Mouse (Mus musculus) lung, embryonic 16.5 days (tissue): ENCODE results near the gene Pigo. TPM values are rescaled to one million over a fixed set of nuclear protein-coding genes. Genes with fewer than 3 reads are reported as not detected.

Source experiments
- ATAC-seq: fragments of 200-750 bp; cut with Nextera tagmentation; 2 replicates; pipeline ENCODE4 v1.8.0; 2017; ENCODE audit warnings: low read depth, mild to moderate bottlenecking, moderate library complexity
- H3K27ac ChIP-seq: fragments of 300-500 bp; sonication (generic); 2 replicates; pipeline ENCODE4 v1.5.1; 2014; ENCODE audit warnings: mild to moderate bottlenecking, control low read depth, low read length
- H3K27me3 ChIP-seq: fragments of 300-500 bp; sonication (generic); 2 replicates; pipeline ENCODE4 v1.6.1; 2014; ENCODE audit warnings: low read depth, low read length, mixed read lengths; ENCODE audit not compliant: control insufficient read depth, insufficient read depth
- H3K36me3 ChIP-seq: fragments of 300-500 bp; sonication (generic); 2 replicates; pipeline ENCODE4 v1.6.1; 2014; ENCODE audit warnings: low read length; ENCODE audit not compliant: control insufficient read depth, insufficient read depth
- H3K4me1 ChIP-seq: fragments of 300-500 bp; sonication (generic); replicated peaks from 2 replicates; pipeline ENCODE4 v1.6.1; 2014; ENCODE audit warnings: low read length, mixed read lengths; ENCODE audit not compliant: control insufficient read depth, insufficient read depth
- H3K4me2 ChIP-seq: fragments of 300-500 bp; sonication (generic); 2 replicates; pipeline ENCODE4 v1.6.1; 2014; ENCODE audit warnings: low read depth, low read length, control low read depth
- H3K4me3 ChIP-seq: fragments of 300-500 bp; sonication (generic); 2 replicates; pipeline ENCODE4 v1.5.1; 2014; ENCODE audit warnings: mild to moderate bottlenecking, low read length, control low read depth
- H3K9ac ChIP-seq: fragments of 300-500 bp; sonication (generic); 2 replicates; pipeline ENCODE4 v1.6.1; 2014; ENCODE audit warnings: low read length, control low read depth
- H3K9me3 ChIP-seq: fragments of 300-500 bp; sonication (generic); 2 replicates; pipeline ENCODE4 v1.6.1; 2016; ENCODE audit warnings: low read length; ENCODE audit not compliant: control insufficient read depth
- WGBS: fragments of 180-500 bp; shearing (Covaris S2); extraction: QIAGEN DNeasy Blood & Tissue Kit; methylation state at CpG from one replicate; pipeline ENCODE4 v1.1.7; 2014; 5-methylcytosine and 5-hydroxymethylcytosine counted together
- polyA plus RNA-seq: library from polyadenylated mRNA; unstranded; fragments of >200 nt; fragmentation: Nextera tagmentation; extraction: Ambion mirVana; gene quantifications from 2 replicates; pipeline ENCODE4 v1.2.1, GENCODE M21; 2015

The Pigo gene
- polyA plus RNA-seq, 1 experiment from 2014 or later, result 24.8 TPM

GRCm38 (mm10) chr4:43047231-43047630 is 21.6 kb upstream of the Pigo start:
- Histone ChIP-seq H3K4me1 (peaks cover 18% of the 10 kb centered on the region), H3K36me3 (no peaks in the 10 kb centered on the region), H3K9ac (no peak overlapping the region), H3K27me3 (no peaks in the 10 kb centered on the region), H3K27ac (no peak overlapping the region), H3K4me2 (no peak overlapping the region), H3K9me3 (no peaks in the 10 kb centered on the region), H3K4me3 (no peak overlapping the region)
- no peak for ATAC-seq
- WGBS, result 6% methylated on average over 5 of the region's 5 CpGs

GRCm38 (mm10) chr4:43046607-43047006 is 21.0 kb upstream of the Pigo start:
- peak overlapping the region; percentile 59 for H3K4me2 ChIP-seq
- H3K27me3 ChIP-seq, result no peaks in the 10 kb centered on the region
- H3K27ac ChIP-seq, result no peak overlapping the region
- H3K4me1 ChIP-seq, result peaks cover 18% of the 10 kb centered on the region
- WGBS, result 48% methylated on average over 5 of the region's 5 CpGs
- no peak for ATAC-seq
- no peaks in the 10 kb centered on the region for H3K36me3 ChIP-seq
- no peak overlapping the region for H3K9ac ChIP-seq
- H3K4me3 ChIP-seq, result no peak overlapping the region
- no peaks in the 10 kb centered on the region for H3K9me3 ChIP-seq

DNA sequence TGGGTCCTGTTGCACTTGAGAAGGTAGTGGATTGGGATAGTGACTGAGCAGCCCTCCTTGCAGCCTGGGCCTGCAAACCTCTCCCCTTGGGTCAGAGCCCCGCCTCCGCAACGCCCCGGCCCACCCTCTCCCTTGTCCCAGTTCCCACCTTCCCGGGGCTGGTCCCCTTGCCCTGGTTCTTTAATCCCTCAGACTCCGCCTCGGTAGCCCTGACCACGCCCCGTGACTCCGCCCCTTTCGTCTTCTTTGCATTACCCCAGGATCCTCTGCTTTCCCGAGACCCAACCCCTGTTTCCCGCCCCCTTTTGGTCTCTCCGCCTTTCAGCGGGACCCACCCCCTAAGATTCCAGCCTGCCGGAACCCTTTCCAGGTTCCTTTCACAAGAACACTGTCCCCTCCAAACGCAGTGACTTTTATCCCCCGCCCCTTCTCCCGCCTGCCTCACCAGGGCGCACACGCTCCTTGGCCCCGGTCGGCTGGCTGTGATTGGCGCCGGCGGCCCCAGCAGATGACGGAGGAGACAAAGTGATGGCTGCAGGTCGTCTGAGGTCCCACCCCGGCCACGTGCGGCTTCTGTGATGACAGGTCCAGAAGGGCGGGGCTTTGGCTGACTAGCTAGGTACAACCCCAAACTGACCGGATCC is 20.2 kb upstream of the Pigo start, which contains the start of gene Fam214b:
TSS of gene Fam214b (minus strand) at position 562 of the 644 bp plus-strand sequence.
- Histone ChIP-seq H3K27ac (peak within 1 kb of the TSS; percentile 81), H3K36me3 (no peaks in the 10 kb centered on the region), H3K4me2 (peak within 1 kb of the TSS; percentile 59), H3K4me3 (peak within 1 kb of the TSS; percentile 70), H3K9me3 (no peaks in the 10 kb centered on the region), H3K9ac (peak within 1 kb of the TSS; percentile 66), H3K4me1 (peaks cover 18% of the 10 kb centered on the region), H3K27me3 (no peaks in the 10 kb centered on the region)
- ATAC-seq, result peak; percentile 95
- 0% methylated on average over 33 of the region's 33 CpGs for WGBS

- WGBS, result 4% methylated on average over 13 of the region's 13 CpGs
- peak; percentile 1; the same call in 1 of the 2 replicates for ATAC-seq
- peak overlapping the region; percentile 81; the same call in 1 of the 2 replicates for H3K27ac ChIP-seq
- H3K4me3 ChIP-seq, result peak overlapping the region; percentile 70
- H3K9me3 ChIP-seq, result no peaks in the 10 kb centered on the region
- no peaks in the 10 kb centered on the region for H3K27me3 ChIP-seq
- H3K4me2 ChIP-seq, result peak overlapping the region; percentile 59
- H3K4me1 ChIP-seq, result peaks cover 18% of the 10 kb centered on the region
- H3K36me3 ChIP-seq, result no peaks in the 10 kb centered on the region
- peak overlapping the region; percentile 36 for H3K9ac ChIP-seq
Measured at GRCm38 (mm10) chr4:43045285-43045658, 19.7 kb upstream of the Pigo start.

GRCm38 (mm10) chr4:43044673-43045072 is 19.1 kb upstream of the Pigo start:
- peaks cover 18% of the 10 kb centered on the region for H3K4me1 ChIP-seq
- H3K27ac ChIP-seq, result peak overlapping the region; percentile 81
- 25% methylated on average over 4 of the region's 4 CpGs for WGBS
- H3K36me3 ChIP-seq, result no peaks in the 10 kb centered on the region
- H3K9ac ChIP-seq, result peak overlapping the region; percentile 36
- ATAC-seq, result no peak
- H3K4me3 ChIP-seq, result peak overlapping the region; percentile 70
- peak overlapping the region; percentile 59 for H3K4me2 ChIP-seq
- H3K27me3 ChIP-seq, result no peaks in the 10 kb centered on the region
- H3K9me3 ChIP-seq, result no peaks in the 10 kb centered on the region

DNA sequence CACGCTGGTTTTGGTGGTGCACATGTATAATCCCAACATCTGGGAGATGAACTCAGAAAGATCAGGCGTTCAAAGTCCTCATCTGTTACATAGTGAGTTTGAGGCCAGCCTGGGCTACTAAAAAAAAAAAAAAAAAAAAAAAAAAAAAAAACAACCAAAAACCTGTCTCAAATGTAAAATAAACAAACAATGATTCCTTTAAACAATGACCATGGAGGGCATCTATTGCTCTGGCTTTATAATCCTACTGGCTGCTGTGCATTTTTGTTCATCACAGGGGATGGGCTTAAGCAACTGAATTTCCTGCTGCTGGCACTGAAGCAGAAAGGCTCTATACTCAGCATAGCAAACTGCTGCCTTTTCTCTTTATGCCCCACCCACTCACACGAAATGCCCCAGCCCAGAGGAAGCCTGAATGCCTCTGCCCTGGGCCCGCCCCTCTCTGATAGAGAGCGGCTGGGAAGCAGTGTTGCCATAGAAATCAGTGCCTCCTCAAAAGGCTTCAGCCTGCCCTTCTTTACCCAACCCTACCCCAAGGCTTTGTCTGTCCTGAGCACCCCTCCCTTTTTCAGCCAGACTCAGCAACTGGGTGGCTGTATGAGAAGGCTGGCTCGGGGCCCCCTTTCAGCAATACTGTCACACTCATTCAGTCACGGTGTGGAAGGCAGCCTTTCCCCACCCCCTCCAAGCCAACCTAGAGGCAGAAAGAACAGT is 18.2 kb upstream of the Pigo start:
- Histone ChIP-seq H3K9ac (peak overlapping the region; percentile 30; the same call in 1 of the 2 replicates), H3K4me3 (peak overlapping the region; percentile 23; the same call in 1 of the 2 replicates), H3K27ac (peak overlapping the region; percentile 81), H3K4me1 (peaks cover 23% of the 10 kb centered on the region), H3K4me2 (peak overlapping the region; percentile 59), H3K36me3 (no peaks in the 10 kb centered on the region), H3K9me3 (no peaks in the 10 kb centered on the region), H3K27me3 (no peaks in the 10 kb centered on the region)
- peak; percentile 27 for ATAC-seq
- 14% methylated on average over 7 of the region's 7 CpGs for WGBS

DNA sequence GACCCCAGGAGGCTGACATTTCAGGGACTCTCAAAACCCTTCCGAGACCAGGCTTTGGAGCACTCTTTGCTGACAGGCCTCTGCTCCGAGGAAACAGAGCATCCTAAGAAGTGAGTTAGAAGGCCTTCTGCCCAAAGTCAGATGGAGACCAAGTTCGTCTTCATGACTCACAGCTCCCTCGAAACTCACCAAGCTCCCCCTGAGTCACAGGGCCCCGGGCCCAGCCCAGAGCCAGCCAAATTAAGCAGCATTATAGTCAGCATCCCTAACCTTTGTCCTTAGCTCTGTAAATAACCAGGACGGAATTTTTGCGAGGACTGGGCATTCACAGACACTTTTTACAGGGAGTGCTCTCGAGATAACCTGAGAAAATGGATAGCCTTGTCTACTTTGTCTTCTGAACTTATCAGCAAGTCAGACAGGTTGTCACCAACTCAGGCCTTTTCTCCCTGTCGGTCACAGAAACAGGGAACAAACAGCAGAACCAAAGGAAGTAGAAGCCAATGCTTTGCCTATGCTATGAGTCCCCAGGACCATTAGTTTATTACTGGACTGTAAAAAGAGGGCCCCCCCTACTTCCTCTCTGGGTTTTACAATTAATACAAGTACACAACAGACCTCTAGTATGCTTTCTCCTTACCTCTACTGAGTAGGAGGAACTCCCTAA is 15.4 kb upstream of the Pigo start:
- 61% methylated on average over 9 of the region's 9 CpGs for WGBS
- ATAC-seq, result no peak
- H3K27ac ChIP-seq, result peak overlapping the region; percentile 2; the same call in 1 of the 2 replicates
- H3K27me3 ChIP-seq, result no peaks in the 10 kb centered on the region
- H3K4me3 ChIP-seq, result no peak overlapping the region
- no peak overlapping the region for H3K9ac ChIP-seq
- H3K9me3 ChIP-seq, result no peaks in the 10 kb centered on the region
- peaks cover 25% of the 10 kb centered on the region for H3K4me1 ChIP-seq
- no peak overlapping the region for H3K4me2 ChIP-seq
- H3K36me3 ChIP-seq, result peaks cover 5% of the 10 kb centered on the region; the same call in 1 of the 2 replicates

DNA sequence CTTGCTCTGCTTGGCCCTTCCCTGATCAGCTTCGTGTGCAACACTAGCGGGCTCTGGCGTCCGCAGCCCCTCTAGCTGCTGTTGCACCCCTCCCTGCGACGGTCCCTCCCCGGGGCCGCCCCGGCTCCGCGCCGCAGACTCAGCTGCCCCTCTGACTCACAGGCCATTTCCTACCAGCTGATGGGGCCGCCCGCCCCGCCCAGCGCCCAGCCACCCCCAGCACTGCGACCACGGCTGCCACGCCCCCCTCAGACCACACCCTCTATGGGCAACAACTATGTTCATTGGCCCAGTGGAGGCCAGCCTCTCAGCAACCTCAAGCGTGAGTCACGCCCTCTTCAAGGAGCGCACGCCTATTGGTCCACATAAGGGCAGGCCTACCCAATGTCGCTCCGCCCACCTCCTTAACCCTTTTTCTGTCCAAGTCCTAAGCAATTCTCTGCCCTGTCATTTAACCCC is 14.5 kb upstream of the Pigo start:
- Histone ChIP-seq H3K27me3 (no peaks in the 10 kb centered on the region), H3K9me3 (no peaks in the 10 kb centered on the region), H3K4me3 (peak overlapping the region; percentile 84), H3K27ac (peak overlapping the region; percentile 60; the same call in 1 of the 2 replicates), H3K9ac (peak overlapping the region; percentile 81), H3K4me1 (peaks cover 25% of the 10 kb centered on the region), H3K36me3 (peaks cover 6% of the 10 kb centered on the region; the same call in 1 of the 2 replicates), H3K4me2 (peak overlapping the region; percentile 89)
- ATAC-seq, result peak; percentile 97
- 0% methylated on average over 25 of the region's 25 CpGs for WGBS

DNA sequence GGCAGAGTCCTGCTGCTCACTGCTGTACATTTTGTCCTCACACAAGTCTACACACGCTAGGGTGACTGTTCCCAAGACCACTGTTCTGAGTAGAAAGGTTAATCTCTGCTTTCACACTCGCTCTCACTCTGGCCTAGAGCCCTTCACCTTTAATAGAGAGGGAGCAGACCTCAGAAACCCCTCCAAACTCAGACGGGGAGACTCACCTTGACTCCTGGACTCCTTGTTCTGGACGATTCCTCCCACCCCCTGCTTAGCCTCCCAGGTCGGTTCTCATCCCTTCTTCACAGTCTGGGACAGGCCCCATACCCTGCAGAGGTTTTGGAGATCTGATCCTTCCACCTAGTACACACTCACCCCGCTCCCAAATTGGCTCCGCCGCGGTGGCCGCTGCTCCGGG is 14.0 kb upstream of the Pigo start:
- ATAC-seq, result no peak; the same call in 1 of the 2 replicates
- Histone ChIP-seq H3K4me1 (peaks cover 20% of the 10 kb centered on the region), H3K4me3 (peak overlapping the region; percentile 84), H3K4me2 (peak overlapping the region; percentile 89), H3K9ac (peak overlapping the region; percentile 81), H3K36me3 (peaks cover 6% of the 10 kb centered on the region; the same call in 1 of the 2 replicates), H3K27me3 (no peaks in the 10 kb centered on the region), H3K27ac (peak overlapping the region; percentile 60; the same call in 1 of the 2 replicates), H3K9me3 (no peaks in the 10 kb centered on the region)
- WGBS, result 2% methylated on average over 11 of the region's 11 CpGs
